Mouse (Mus musculus) lung, embryonic 14.5 days (tissue): ENCODE data around the gene Aif1l. TPM values are rescaled to one million over a fixed set of nuclear protein-coding genes. Genes with fewer than 3 reads are reported as not detected.

Experiments
- ATAC-seq: fragments of 200-750 bp; cut with Nextera tagmentation; 2 replicates; pipeline ENCODE4 v1.8.0; 2017; ENCODE audit warnings: mild to moderate bottlenecking, moderate TSS enrichment, moderate library complexity; ENCODE audit not compliant: insufficient read depth
- DNase-seq: peaks from one replicate; pipeline ENCODE4 v3.0.0-alpha.2; 2015
- H3K27ac ChIP-seq: fragments of 300-500 bp; sonication (generic); 2 replicates; pipeline ENCODE4 v1.5.1; 2014; ENCODE audit warnings: low read depth, mild to moderate bottlenecking, moderate library complexity
- H3K27me3 ChIP-seq: fragments of 300-500 bp; sonication (generic); 2 replicates; pipeline ENCODE4 v1.6.1; 2014; ENCODE audit warnings: low read length, control low read depth; ENCODE audit not compliant: insufficient read depth
- H3K36me3 ChIP-seq: fragments of 300-500 bp; sonication (generic); 2 replicates; pipeline ENCODE4 v1.6.1; 2014; ENCODE audit warnings: control low read depth; ENCODE audit not compliant: insufficient read depth
- H3K4me1 ChIP-seq: fragments of 300-500 bp; sonication (generic); 2 replicates; pipeline ENCODE4 v1.6.1; 2014; ENCODE audit warnings: antibody characterized with exemption, control low read depth; ENCODE audit not compliant: insufficient read depth
- H3K4me2 ChIP-seq: fragments of 300-500 bp; sonication (generic); 2 replicates; pipeline ENCODE4 v1.6.1; 2014; ENCODE audit warnings: mild to moderate bottlenecking
- H3K4me3 ChIP-seq: fragments of 300-500 bp; sonication (generic); 2 replicates; pipeline ENCODE4 v1.5.1; 2014; ENCODE audit warnings: low read depth, low read length
- H3K9ac ChIP-seq: fragments of 300-500 bp; sonication (generic); 2 replicates; pipeline ENCODE4 v1.6.1; 2014
- H3K9me3 ChIP-seq: fragments of 300-500 bp; sonication (generic); 2 replicates; pipeline ENCODE4 v1.6.1; 2016; ENCODE audit warnings: low read depth, low read length, control low read depth
- CTCF ChIP-seq: IDR thresholded peaks from 2 replicates; pipeline ENCODE4 v1.5.1; 2016; ENCODE audit warnings: antibody characterized with exemption, low read depth
- WGBS: fragments of 180-500 bp; shearing (Covaris S2); extraction: QIAGEN DNeasy Blood & Tissue Kit; methylation state at CpG from one replicate; pipeline ENCODE4 v1.1.7; 2014; 5-methylcytosine and 5-hydroxymethylcytosine counted together
- polyA plus RNA-seq: library from polyadenylated mRNA; unstranded; fragments of >200 nt; fragmentation: Nextera tagmentation; extraction: Ambion mirVana; gene quantifications from 2 replicates; pipeline ENCODE4 v1.2.1, GENCODE M21; 2014

Aif1l gene
- polyA plus RNA-seq, 1 experiment from 2014 or later: 42.3 TPM

- TF ChIP-seq CTCF: no peak
- H3K36me3 ChIP-seq: no peaks in the 10 kb centered on the region
- H3K27me3 ChIP-seq: no peaks in the 10 kb centered on the region
- WGBS: 84% methylated on average over 10 of the region's 10 CpGs
- no peak overlapping the region for H3K4me3 ChIP-seq
- H3K27ac ChIP-seq: no peak overlapping the region
- H3K9ac ChIP-seq: no peak overlapping the region
- H3K9me3 ChIP-seq: no peaks in the 10 kb centered on the region
- no peak for DNase-seq
- H3K4me2 ChIP-seq: no peak overlapping the region
- H3K4me1 ChIP-seq: peaks cover 3% of the 10 kb centered on the region; the same call in 1 of the 2 replicates
- no peak for ATAC-seq
These were observed 2.3 kb downstream of the Aif1l start for GRCm38 (mm10) chr2:31952236-31952635.

DNA sequence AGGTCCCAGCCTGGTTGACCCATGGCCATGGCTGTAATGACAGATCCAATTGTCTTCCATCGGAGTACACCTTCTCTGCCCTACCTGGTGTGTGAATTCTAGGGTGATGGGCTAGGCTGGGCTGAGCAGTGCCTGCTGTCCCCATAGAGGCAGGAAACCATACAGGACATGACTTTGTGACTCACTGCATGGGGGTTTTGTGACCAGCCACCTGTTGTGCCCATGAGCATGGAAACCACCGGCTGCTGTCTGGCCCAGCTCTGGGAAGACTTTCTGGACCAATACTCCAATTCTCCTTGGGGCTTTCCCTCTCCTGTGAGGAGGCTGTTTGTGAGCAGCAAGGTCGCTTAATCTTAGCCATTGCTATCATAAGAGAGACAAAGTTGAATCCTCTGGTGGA lies 2.8 kb downstream of the Aif1l start:
- no peaks in the 10 kb centered on the region for H3K36me3 ChIP-seq
- DNase-seq (no peak), ATAC-seq (no peak)
- no peak overlapping the region for H3K4me3 ChIP-seq
- no peaks in the 10 kb centered on the region for H3K27me3 ChIP-seq
- no peaks in the 10 kb centered on the region for H3K9me3 ChIP-seq
- 69% methylated on average over 3 of the region's 3 CpGs for WGBS
- peaks cover 3% of the 10 kb centered on the region; the same call in 1 of the 2 replicates for H3K4me1 ChIP-seq
- H3K4me2 ChIP-seq: no peak overlapping the region
- no peak for TF ChIP-seq CTCF
- no peak overlapping the region for H3K9ac ChIP-seq
- no peak overlapping the region for H3K27ac ChIP-seq

GRCm38 (mm10) chr2:31953687-31954086 lies 3.7 kb downstream of the Aif1l start:
- H3K27ac ChIP-seq: peak overlapping the region; percentile 46; the same call in 1 of the 2 replicates
- no peaks in the 10 kb centered on the region for H3K36me3 ChIP-seq
- no peak overlapping the region for H3K9ac ChIP-seq
- WGBS: 44% methylated on average over 8 of the region's 8 CpGs
- no peaks in the 10 kb centered on the region for H3K9me3 ChIP-seq
- DNase-seq (peak; percentile 33), ATAC-seq (peak; percentile 36; the same call in 1 of the 2 replicates)
- no peaks in the 10 kb centered on the region for H3K27me3 ChIP-seq
- H3K4me1 ChIP-seq: peaks cover 3% of the 10 kb centered on the region; the same call in 1 of the 2 replicates
- TF ChIP-seq CTCF: no peak
- H3K4me3 ChIP-seq: no peak overlapping the region
- no peak overlapping the region for H3K4me2 ChIP-seq

DNA sequence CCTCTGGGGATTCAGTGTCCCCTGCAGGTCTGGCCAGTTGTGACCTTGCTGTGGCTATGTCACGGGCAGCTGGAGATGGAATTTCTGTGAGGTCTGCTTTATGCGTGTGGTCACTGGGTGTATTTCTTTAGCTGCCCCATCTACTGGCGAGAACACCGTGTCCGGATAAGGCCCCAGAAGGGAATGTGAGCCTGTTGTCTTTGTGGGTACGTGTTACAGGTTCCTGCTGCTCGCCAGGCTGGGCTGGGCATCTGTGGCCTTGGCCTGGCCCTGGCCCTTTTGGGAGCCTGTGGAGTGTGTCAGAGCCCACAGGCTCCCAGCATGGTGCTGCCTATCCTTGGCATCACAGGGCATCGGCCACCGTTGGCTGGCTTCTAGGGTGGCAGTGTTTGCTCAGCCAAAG lies 4.8 kb downstream of the Aif1l start:
- DNase-seq: no peak
- Histone ChIP-seq H3K27me3 (no peaks in the 10 kb centered on the region), H3K27ac (no peak overlapping the region), H3K4me2 (no peak overlapping the region), H3K36me3 (no peaks in the 10 kb centered on the region), H3K9ac (no peak overlapping the region), H3K4me3 (no peak overlapping the region), H3K4me1 (peaks cover 3% of the 10 kb centered on the region; the same call in 1 of the 2 replicates), H3K9me3 (no peaks in the 10 kb centered on the region)
- 81% methylated on average over 9 of the region's 9 CpGs for WGBS
- no peak for ATAC-seq
- no peak for TF ChIP-seq CTCF

DNA sequence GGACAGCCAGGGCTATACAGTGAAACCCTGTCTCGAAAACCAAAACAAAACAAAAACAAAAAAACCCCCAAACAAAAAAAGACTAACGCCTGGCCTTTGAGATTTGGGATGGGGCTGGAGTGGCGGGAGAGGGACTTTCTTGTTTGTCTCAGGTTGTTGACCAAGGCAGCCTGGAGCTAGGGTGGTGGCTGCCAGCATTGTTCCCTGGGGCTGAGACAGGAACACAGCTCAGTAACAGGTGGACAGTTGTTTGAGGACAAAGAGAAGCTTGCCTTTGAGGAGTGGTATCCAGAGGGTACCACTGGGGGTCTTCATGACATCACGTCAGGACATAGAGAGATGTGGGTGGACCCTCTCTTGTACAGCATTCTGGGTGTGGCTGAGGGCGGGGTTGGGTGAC lies 5.7 kb downstream of the Aif1l start:
- 75% methylated on average over 5 of the region's 5 CpGs for WGBS
- ATAC-seq: no peak

DNA sequence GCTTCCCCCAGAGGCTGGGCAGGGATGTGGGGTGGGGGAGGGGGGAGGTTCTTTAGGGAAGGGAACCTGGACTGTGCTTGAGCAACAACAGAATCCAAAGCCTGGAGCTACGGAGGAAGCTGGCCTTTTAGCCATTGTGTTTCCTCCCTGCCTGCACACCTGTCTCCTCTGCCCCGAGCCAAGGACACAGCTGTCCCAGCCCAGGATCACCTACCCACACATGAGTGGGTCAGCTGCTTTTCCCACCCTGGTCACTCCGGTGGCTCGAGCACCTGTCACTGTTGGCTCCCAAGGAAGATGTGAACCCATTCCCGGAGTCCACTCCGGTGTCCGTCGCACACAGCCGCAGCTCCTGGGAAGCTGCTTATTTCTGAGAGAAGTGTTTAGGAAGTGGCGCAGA lies 7.3 kb downstream of the Aif1l start:
- Histone ChIP-seq H3K27me3 (no peaks in the 10 kb centered on the region), H3K4me3 (no peak overlapping the region), H3K9ac (no peak overlapping the region), H3K36me3 (0 out of 2 replicates have a peak, but pooled peaks cover 2% of the 10 kb centered on the region), H3K9me3 (no peaks in the 10 kb centered on the region), H3K27ac (no peak overlapping the region), H3K4me1 (no peaks in the 10 kb centered on the region), H3K4me2 (no peak overlapping the region)
- DNase-seq (no peak), ATAC-seq (no peak)
- WGBS: 83% methylated on average over 10 of the region's 10 CpGs
- TF ChIP-seq CTCF: no peak

More for the DNA sequence above, 5.7 kb downstream of the Aif1l start:
- Histone ChIP-seq H3K27ac (no peak overlapping the region), H3K36me3 (no peaks in the 10 kb centered on the region), H3K9me3 (no peaks in the 10 kb centered on the region), H3K27me3 (no peaks in the 10 kb centered on the region), H3K4me2 (no peak overlapping the region), H3K9ac (no peak overlapping the region), H3K4me1 (peaks cover 3% of the 10 kb centered on the region; the same call in 1 of the 2 replicates), H3K4me3 (no peak overlapping the region)
- no peak for TF ChIP-seq CTCF
- no peak for DNase-seq

- H3K4me1 ChIP-seq: no peaks in the 10 kb centered on the region
- no peak overlapping the region for H3K4me2 ChIP-seq
- WGBS: 93% methylated on average over 8 of the region's 8 CpGs
- no peak overlapping the region for H3K27ac ChIP-seq
- TF ChIP-seq CTCF: no peak
- 0 out of 2 replicates have a peak, but pooled peaks cover 2% of the 10 kb centered on the region for H3K36me3 ChIP-seq
- H3K9me3 ChIP-seq: no peaks in the 10 kb centered on the region
- DNase-seq: no peak
- no peak overlapping the region for H3K9ac ChIP-seq
- no peak for ATAC-seq
- H3K4me3 ChIP-seq: no peak overlapping the region
- H3K27me3 ChIP-seq: no peaks in the 10 kb centered on the region
These were observed 11.0 kb downstream of the Aif1l start for GRCm38 (mm10) chr2:31960986-31961385.
